Mouse (Mus musculus): Measurements from ENCODE around the gene Tdrd9. TPM values are rescaled to one million over a fixed set of nuclear protein-coding genes. Genes with fewer than 3 reads are reported as not detected.

Tdrd9 gene
- polyA plus RNA-seq, 1 experiment = not detected

- no peak overlapping the region for H3K27ac ChIP-seq (ENCODE audit: insufficient read depth, low read length)
- no peaks in the 10 kb centered on the region for H3K4me1 ChIP-seq (ENCODE audit: control insufficient read depth, insufficient read depth, low read length)
- no peak overlapping the region for H3K4me3 ChIP-seq (ENCODE audit: insufficient read depth, low read length)
- TF ChIP-seq CTCF (IDR thresholded peaks at IDR 0.05; ENCODE audit: borderline replicate concordance, insufficient read depth, low read length) = peak; percentile 74
- TF ChIP-seq POLR2A (IDR thresholded peaks at IDR 0.05; ENCODE audit: low read depth, low read length) = no peak
Measured at GRCm38 (mm10) chr12:111958101-111958865, 13.1 kb upstream of the Tdrd9 start.

GRCm38 (mm10) chr12:111963339-111963738 lies 8.0 kb upstream of the Tdrd9 start:
- Histone ChIP-seq H3K4me1 (ENCODE audit: control insufficient read depth, insufficient read depth, low read length) (peaks cover 7% of the 10 kb centered on the region), H3K4me3 (ENCODE audit: insufficient read depth, low read length) (no peak overlapping the region), H3K27ac (ENCODE audit: insufficient read depth, low read length) (no peak overlapping the region)
- TF ChIP-seq CTCF (IDR thresholded peaks at IDR 0.05; ENCODE audit: borderline replicate concordance, insufficient read depth, low read length) = no peak
- no peak for TF ChIP-seq POLR2A (IDR thresholded peaks at IDR 0.05; ENCODE audit: low read depth, low read length)

DNA sequence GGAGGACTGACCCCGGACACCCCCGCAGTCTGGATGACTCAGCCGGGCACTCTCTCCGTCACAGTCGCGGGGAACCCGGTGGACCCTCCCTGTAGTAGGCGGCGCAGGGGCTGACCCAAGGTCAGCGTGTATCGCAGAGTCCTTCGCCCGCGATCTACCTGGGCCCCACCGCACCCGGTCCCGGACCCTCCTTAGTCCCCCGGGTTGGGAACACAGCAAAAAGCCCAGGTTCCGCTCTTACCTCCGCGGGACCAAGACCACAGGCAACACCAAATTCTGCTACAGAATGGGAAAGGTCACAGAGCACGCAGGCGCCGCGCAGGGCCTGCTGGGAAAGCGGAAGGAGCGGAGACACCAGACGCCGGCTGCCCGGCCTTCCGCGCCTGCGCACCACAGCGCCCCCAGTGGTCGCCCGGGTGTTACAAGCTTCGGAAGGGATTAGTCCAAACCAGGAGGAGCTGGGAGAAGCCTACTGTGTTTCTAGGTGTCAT lies 4.6 kb upstream of the Tdrd9 start, which contains the start of gene Atp5mpl:
TSS of gene Atp5mpl (minus strand) at position 295 of the 491 bp plus-strand sequence.
- peaks cover 7% of the 10 kb centered on the region for H3K4me1 ChIP-seq (ENCODE audit: control insufficient read depth, insufficient read depth, low read length)
- H3K4me3 ChIP-seq (ENCODE audit: insufficient read depth, low read length) = peak within 1 kb of the TSS; percentile 96
- TF ChIP-seq POLR2A (IDR thresholded peaks at IDR 0.05; ENCODE audit: low read depth, low read length) = peak; percentile 84
- peak; percentile 48 for TF ChIP-seq CTCF (IDR thresholded peaks at IDR 0.05; ENCODE audit: borderline replicate concordance, insufficient read depth, low read length)
- peak within 1 kb of the TSS; percentile 69; the same call in 1 of the 2 replicates for H3K27ac ChIP-seq (ENCODE audit: insufficient read depth, low read length)

DNA sequence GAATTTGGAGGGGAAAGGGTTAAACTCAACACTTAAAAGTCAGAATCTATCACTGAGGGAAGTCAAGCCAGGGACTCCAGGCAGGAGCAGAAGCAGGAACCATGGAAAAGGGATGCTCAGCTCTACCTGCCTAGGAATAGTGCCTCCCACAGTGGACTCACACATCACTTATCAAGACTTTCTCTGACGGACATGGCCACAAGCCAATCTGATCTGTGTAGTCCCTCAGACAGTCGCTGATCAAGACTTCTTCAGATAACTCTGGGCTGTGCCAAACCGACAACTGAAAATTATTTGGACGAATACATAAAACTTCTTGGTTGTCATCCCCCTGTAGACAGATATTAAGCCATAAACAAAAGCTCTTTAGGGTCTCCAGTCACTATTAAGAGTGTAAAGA lies 1.3 kb upstream of the Tdrd9 start:
- Histone ChIP-seq H3K4me1 (ENCODE audit: control insufficient read depth, insufficient read depth, low read length) (peaks cover 7% of the 10 kb centered on the region), H3K27ac (ENCODE audit: insufficient read depth, low read length) (no peak overlapping the region), H3K4me3 (ENCODE audit: insufficient read depth, low read length) (no peak overlapping the region)
- TF ChIP-seq CTCF (IDR thresholded peaks at IDR 0.05; ENCODE audit: borderline replicate concordance, insufficient read depth, low read length) (no peak), POLR2A (IDR thresholded peaks at IDR 0.05; ENCODE audit: low read depth, low read length) (no peak)

- no peak for TF ChIP-seq CTCF (IDR thresholded peaks at IDR 0.05; ENCODE audit: borderline replicate concordance, insufficient read depth, low read length)
- no peak for TF ChIP-seq POLR2A (IDR thresholded peaks at IDR 0.05; ENCODE audit: low read depth, low read length)
- Histone ChIP-seq H3K27ac (ENCODE audit: insufficient read depth, low read length) (no peak overlapping the region), H3K4me1 (ENCODE audit: control insufficient read depth, insufficient read depth, low read length) (peaks cover 3% of the 10 kb centered on the region; the same call in 1 of the 2 replicates), H3K4me3 (ENCODE audit: insufficient read depth, low read length) (no peak overlapping the region)
Measured at GRCm38 (mm10) chr12:111972504-111972903, 1.1 kb downstream of the Tdrd9 start.

DNA sequence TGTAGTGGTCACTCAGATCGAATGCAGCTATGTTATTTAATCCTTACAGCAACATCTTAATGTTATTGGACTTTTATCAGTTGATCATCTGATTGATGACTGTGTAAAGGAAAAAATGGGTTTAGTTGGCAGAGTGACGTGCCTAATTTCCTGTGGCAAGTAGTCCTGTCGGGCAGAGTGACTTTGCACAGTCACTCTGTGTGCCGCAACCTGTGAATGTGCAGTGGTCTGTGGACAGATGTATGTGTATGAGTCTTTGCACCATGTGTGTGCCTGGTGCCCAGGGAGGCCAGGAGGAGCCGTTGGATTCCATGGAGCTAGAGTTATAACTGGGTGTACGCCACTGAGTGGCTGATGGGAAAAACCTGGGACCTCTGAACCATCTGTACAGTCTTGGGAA lies 3.2 kb downstream of the Tdrd9 start:
- no peak overlapping the region for H3K27ac ChIP-seq (ENCODE audit: insufficient read depth, low read length)
- H3K4me1 ChIP-seq (ENCODE audit: control insufficient read depth, insufficient read depth, low read length) = peaks cover 3% of the 10 kb centered on the region; the same call in 1 of the 2 replicates
- TF ChIP-seq POLR2A (IDR thresholded peaks at IDR 0.05; ENCODE audit: low read depth, low read length) (no peak), CTCF (IDR thresholded peaks at IDR 0.05; ENCODE audit: borderline replicate concordance, insufficient read depth, low read length) (no peak)
- H3K4me3 ChIP-seq (ENCODE audit: insufficient read depth, low read length) = no peak overlapping the region

DNA sequence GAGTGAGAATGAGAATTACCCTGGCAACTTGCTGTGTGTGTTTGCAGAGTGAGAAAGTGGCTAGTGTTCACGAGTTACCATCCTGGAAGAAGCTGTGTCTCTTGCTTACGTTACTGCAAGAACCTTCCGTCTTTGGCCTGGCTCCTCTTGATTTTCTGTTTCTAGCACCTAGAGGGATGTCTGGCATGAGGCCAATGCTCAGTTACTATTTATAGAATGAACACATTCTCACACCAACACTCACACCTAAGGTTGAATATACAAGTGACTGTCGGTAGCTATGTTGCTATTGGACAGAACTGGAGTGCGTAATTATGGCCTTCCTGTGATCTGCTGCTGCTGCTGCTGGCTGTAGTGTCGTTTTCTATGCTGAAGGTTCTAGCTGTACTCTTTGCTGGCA lies 5.8 kb downstream of the Tdrd9 start:
- H3K4me1 ChIP-seq (ENCODE audit: control insufficient read depth, insufficient read depth, low read length) = peaks cover 3% of the 10 kb centered on the region; the same call in 1 of the 2 replicates
- H3K27ac ChIP-seq (ENCODE audit: insufficient read depth, low read length) = no peak overlapping the region
- no peak for TF ChIP-seq POLR2A (IDR thresholded peaks at IDR 0.05; ENCODE audit: low read depth, low read length)
- no peak for TF ChIP-seq CTCF (IDR thresholded peaks at IDR 0.05; ENCODE audit: borderline replicate concordance, insufficient read depth, low read length)
- no peak overlapping the region for H3K4me3 ChIP-seq (ENCODE audit: insufficient read depth, low read length)

- no peak overlapping the region for H3K4me3 ChIP-seq (ENCODE audit: insufficient read depth, low read length)
- TF ChIP-seq CTCF (IDR thresholded peaks at IDR 0.05; ENCODE audit: borderline replicate concordance, insufficient read depth, low read length) = no peak
- TF ChIP-seq POLR2A (IDR thresholded peaks at IDR 0.05; ENCODE audit: low read depth, low read length) = no peak
- H3K4me1 ChIP-seq (ENCODE audit: control insufficient read depth, insufficient read depth, low read length) = peaks cover 3% of the 10 kb centered on the region; the same call in 1 of the 2 replicates
- H3K27ac ChIP-seq (ENCODE audit: insufficient read depth, low read length) = no peak overlapping the region
Measured at GRCm38 (mm10) chr12:111978274-111978673, 6.9 kb downstream of the Tdrd9 start.

GRCm38 (mm10) chr12:111980887-111981367 lies 9.6 kb downstream of the Tdrd9 start, which contains the start of gene Rd3l:
Gene Rd3l (minus strand): TSS chr12:111981317.
- H3K4me1 ChIP-seq (ENCODE audit: control insufficient read depth, insufficient read depth, low read length) = peaks cover 3% of the 10 kb centered on the region; the same call in 1 of the 2 replicates
- TF ChIP-seq CTCF (IDR thresholded peaks at IDR 0.05; ENCODE audit: borderline replicate concordance, insufficient read depth, low read length) (no peak), POLR2A (IDR thresholded peaks at IDR 0.05; ENCODE audit: low read depth, low read length) (no peak)
- no peak within 1 kb of the TSS for H3K4me3 ChIP-seq (ENCODE audit: insufficient read depth, low read length)
- H3K27ac ChIP-seq (ENCODE audit: insufficient read depth, low read length) = no peak within 1 kb of the TSS

DNA sequence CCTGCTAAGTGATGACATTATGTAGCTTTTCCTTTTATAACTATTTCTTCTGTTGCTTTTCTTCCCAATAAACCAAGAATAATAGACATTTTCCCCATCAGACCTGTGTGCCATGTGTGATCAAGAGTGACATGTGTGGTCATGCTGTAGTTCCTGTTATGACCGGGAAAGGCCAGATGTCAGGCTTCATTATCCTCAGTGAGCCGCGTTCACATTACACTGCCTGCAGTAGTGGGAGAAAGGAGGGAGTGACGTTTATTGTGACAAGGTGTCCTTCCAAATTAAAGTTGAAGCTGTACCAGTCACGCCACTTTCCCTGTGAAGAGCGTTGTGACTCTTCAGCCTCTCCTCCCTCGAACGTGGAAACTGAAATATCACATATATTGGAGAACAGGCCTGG lies 10.5 kb downstream of the Tdrd9 start:
- H3K4me1 ChIP-seq (ENCODE audit: control insufficient read depth, insufficient read depth, low read length) = 0 out of 2 replicates have a peak, but pooled peaks cover 3% of the 10 kb centered on the region
- TF ChIP-seq CTCF (IDR thresholded peaks at IDR 0.05; ENCODE audit: borderline replicate concordance, insufficient read depth, low read length) (no peak), POLR2A (IDR thresholded peaks at IDR 0.05; ENCODE audit: low read depth, low read length) (no peak)
- H3K4me3 ChIP-seq (ENCODE audit: insufficient read depth, low read length) = no peak overlapping the region
- no peak overlapping the region for H3K27ac ChIP-seq (ENCODE audit: insufficient read depth, low read length)

Measured in embryonic fibroblast, embryonic 13.5 days (primary cell).